Mouse (Mus musculus): ENCODE results near the gene Olfr173. TPM values are rescaled to one million over a fixed set of nuclear protein-coding genes. Genes with fewer than 3 reads are reported as not detected.

Olfr173 gene
- polyA plus RNA-seq (2017; shearing (Covaris generic)) = 0.77 TPM

GRCm38 (mm10) chr16:58800168-58800567 is at the start of gene Olfr173:
TSS of gene Olfr173 (minus strand) at chr16:58800268.

GRCm38 (mm10) chr16:58826732-58827319 is 26.8 kb upstream of the Olfr173 start, which contains the start of gene Olfr175-ps1:
TSS of gene Olfr175-ps1 (minus strand) at chr16:58826782.

GRCm38 (mm10) chr16:58763076-58763475 is 37.0 kb downstream of the Olfr173 start, which contains the start of gene Olfr172:
TSS of gene Olfr172 (minus strand) at chr16:58763176.

Other genes with a start within 250 kb of the Olfr173 start
- not detected for gene Gm813, start 183.3 kb downstream of the Olfr173 start, polyA plus RNA-seq (2017; shearing (Covaris generic))
- gene E330017A01Rik, start 161.5 kb downstream of the Olfr173 start, polyA plus RNA-seq (2017; shearing (Covaris generic)) = not detected
- 39.9 TPM for gene Cpox, start 130.0 kb downstream of the Olfr173 start, polyA plus RNA-seq (2017; shearing (Covaris generic))
- 9.6 TPM for gene Gpr15, start 81.2 kb downstream of the Olfr173 start, polyA plus RNA-seq (2017; shearing (Covaris generic))
- 80.9 TPM for gene Cldnd1, start 72.4 kb downstream of the Olfr173 start, polyA plus RNA-seq (2017; shearing (Covaris generic))
- gene Olfr172, start 37.1 kb downstream of the Olfr173 start, polyA plus RNA-seq (2017; shearing (Covaris generic)) = not detected
- not detected for gene Olfr175-ps1, start 26.5 kb upstream of the Olfr173 start, polyA plus RNA-seq (2017; shearing (Covaris generic))
- gene Olfr177, start 74.5 kb upstream of the Olfr173 start, polyA plus RNA-seq (2017; shearing (Covaris generic)) = not detected
- gene Olfr178, start 91.8 kb upstream of the Olfr173 start, polyA plus RNA-seq (2017; shearing (Covaris generic)) = not detected
- gene Olfr181, start 128.5 kb upstream of the Olfr173 start, polyA plus RNA-seq (2017; shearing (Covaris generic)) = not detected
- gene Olfr180, start 129.1 kb upstream of the Olfr173 start, polyA plus RNA-seq (2017; shearing (Covaris generic)) = not detected
- gene Olfr183, start 195.1 kb upstream of the Olfr173 start, polyA plus RNA-seq (2017; shearing (Covaris generic)) = not detected
- not detected for gene Olfr186, start 230.0 kb upstream of the Olfr173 start, polyA plus RNA-seq (2017; shearing (Covaris generic))
- gene Olfr187, start 239.5 kb upstream of the Olfr173 start, polyA plus RNA-seq (2017; shearing (Covaris generic)) = not detected